Mouse (Mus musculus): ENCODE data around the gene Tspan11.

Gene Tspan11

GRCm38 (mm10) chr6:127887511-127888421, at the start of gene Tspan11:
TSS of gene Tspan11 (plus strand) at chr6:127887589.
- DNase-seq (ENCODE audit: low read depth, low spot score) = no peak

GRCm38 (mm10) chr6:127837910-127838309, 49.5 kb upstream of the Tspan11 start:
- no peak for DNase-seq (ENCODE audit: low read depth, low spot score)

GRCm38 (mm10) chr6:127839538-127839937, 47.9 kb upstream of the Tspan11 start:
- no peak for DNase-seq (ENCODE audit: low read depth, low spot score)

GRCm38 (mm10) chr6:127840171-127840570, 47.2 kb upstream of the Tspan11 start:
- DNase-seq (ENCODE audit: low read depth, low spot score) = no peak

GRCm38 (mm10) chr6:127841326-127841725, 46.1 kb upstream of the Tspan11 start:
- DNase-seq (ENCODE audit: low read depth, low spot score) = no peak

- no peak for DNase-seq (ENCODE audit: low read depth, low spot score)
Observed at GRCm38 (mm10) chr6:127846521-127846920, 40.9 kb upstream of the Tspan11 start.

- no peak for DNase-seq (ENCODE audit: low read depth, low spot score)
Observed at GRCm38 (mm10) chr6:127849496-127849895, 37.9 kb upstream of the Tspan11 start.

GRCm38 (mm10) chr6:127851611-127852010, 35.8 kb upstream of the Tspan11 start:
- no peak for DNase-seq (ENCODE audit: low read depth, low spot score)

- no peak for DNase-seq (ENCODE audit: low read depth, low spot score)
Observed at GRCm38 (mm10) chr6:127853241-127853640, 34.1 kb upstream of the Tspan11 start.

GRCm38 (mm10) chr6:127853771-127854687, 33.4 kb upstream of the Tspan11 start:
- no peak for DNase-seq (ENCODE audit: low read depth, low spot score)

- DNase-seq (ENCODE audit: low read depth, low spot score) = no peak
Observed at GRCm38 (mm10) chr6:127854688-127855013, 32.7 kb upstream of the Tspan11 start.

GRCm38 (mm10) chr6:127855711-127856295, 31.6 kb upstream of the Tspan11 start:
- DNase-seq (ENCODE audit: low read depth, low spot score) = no peak

GRCm38 (mm10) chr6:127861951-127862350, 25.4 kb upstream of the Tspan11 start:
- no peak for DNase-seq (ENCODE audit: low read depth, low spot score)

- DNase-seq (ENCODE audit: low read depth, low spot score) = no peak
Observed at GRCm38 (mm10) chr6:127865391-127865790, 22.0 kb upstream of the Tspan11 start.

- DNase-seq (ENCODE audit: low read depth, low spot score) = no peak
Observed at GRCm38 (mm10) chr6:127868546-127868945, 18.8 kb upstream of the Tspan11 start.

- no peak for DNase-seq (ENCODE audit: low read depth, low spot score)
Observed at GRCm38 (mm10) chr6:127869121-127869520, 18.3 kb upstream of the Tspan11 start.

GRCm38 (mm10) chr6:127870345-127871324, 16.8 kb upstream of the Tspan11 start:
- no peak for DNase-seq (ENCODE audit: low read depth, low spot score)

- DNase-seq (ENCODE audit: low read depth, low spot score) = no peak
Observed at GRCm38 (mm10) chr6:127871436-127871835, 16.0 kb upstream of the Tspan11 start.

- DNase-seq (ENCODE audit: low read depth, low spot score) = no peak
Observed at GRCm38 (mm10) chr6:127872581-127872980, 14.8 kb upstream of the Tspan11 start.

GRCm38 (mm10) chr6:127875883-127876282, 11.5 kb upstream of the Tspan11 start:
- no peak for DNase-seq (ENCODE audit: low read depth, low spot score)

GRCm38 (mm10) chr6:127876436-127876835, 11.0 kb upstream of the Tspan11 start:
- no peak for DNase-seq (ENCODE audit: low read depth, low spot score)

Data from c-Kit-negative CD71-positive TER-119-positive erythroid progenitor cells, embryonic 14.5 days (primary cell).